Comparison of ENCODE assay signal across 34 mouse cellular contexts in genomic region chr5:52624956-52625355, GRCm38 (mm10). TPM values are rescaled to one million over a fixed set of nuclear protein-coding genes. Genes with fewer than 3 reads are reported as not detected.
DNase-seq lines count a peak whose midpoint lies in the region; ATAC-seq lines count a peak whose summit lies in the region.
"Had no signal": no experiment of that assay in that cellular context is flagged by ENCODE, and none has a peak within 500 bp of the region (broad histone marks: within the 10 kb centered on the region; RNA-seq: fewer than 3 reads in every experiment).

No protein-coding gene starts in this region.

- H3K4me1 ChIP-seq in embryonic facial prominence, embryonic 13.5 days, result peaks cover 15% of the 10 kb centered on the region
- peaks cover 14% of the 10 kb centered on the region for H3K4me1 ChIP-seq in embryonic facial prominence, embryonic 10.5 days
- H3K4me1 ChIP-seq in midbrain, embryonic 11.5 days (ENCODE audit: control insufficient read depth, insufficient read depth, low read length), result no peaks in the 10 kb centered on the region; the same call in 1 of the 2 replicates
- H3K4me1 ChIP-seq in midbrain, embryonic 14.5 days (ENCODE audit: control insufficient read depth, insufficient read depth, low read length), result 0 out of 2 replicates have a peak, but pooled peaks cover 3% of the 10 kb centered on the region
- peaks cover 14% of the 10 kb centered on the region for H3K4me1 ChIP-seq in intestine, embryonic 16.5 days (ENCODE audit: control insufficient read depth, insufficient read depth, low read length)
- H3K4me1 ChIP-seq in stomach, embryonic 16.5 days (ENCODE audit: control insufficient read depth, insufficient read depth, low read length), result peaks cover 16% of the 10 kb centered on the region; the same call in 1 of the 2 replicates
- H3K4me1 ChIP-seq: liver, embryonic 13.5 days had no signal

- H3K4me2 ChIP-seq in embryonic facial prominence, embryonic 13.5 days, result no peak overlapping the region
- no peak overlapping the region for H3K4me2 ChIP-seq in midbrain, embryonic 11.5 days
- H3K4me2 ChIP-seq in midbrain, embryonic 14.5 days (ENCODE audit: low read length), result no peak overlapping the region
- no peak overlapping the region for H3K4me2 ChIP-seq in intestine, embryonic 16.5 days (ENCODE audit: low read depth, low read length)
- no peak overlapping the region for H3K4me2 ChIP-seq in stomach, embryonic 16.5 days (ENCODE audit: low read depth, low read length)
- H3K4me2 ChIP-seq: forebrain, embryonic 15.5 days; heart, embryonic 11.5 days; hindbrain, embryonic 12.5 days; limb, embryonic 15.5 days; liver, embryonic 13.5 days; midbrain, embryonic 12.5 days; neural tube, embryonic 13.5 days had no signal

- H3K4me3 ChIP-seq in embryonic facial prominence, embryonic 13.5 days, result no peak overlapping the region
- no peak overlapping the region for H3K4me3 ChIP-seq in embryonic facial prominence, embryonic 10.5 days
- H3K4me3 ChIP-seq in midbrain, embryonic 11.5 days (ENCODE audit: low read depth, low read length), result no peak overlapping the region
- H3K4me3 ChIP-seq in midbrain, embryonic 14.5 days (replicated peaks; ENCODE audit: low read depth, low read length), result no peak overlapping the region
- H3K4me3 ChIP-seq in intestine, embryonic 16.5 days (ENCODE audit: low read length), result no peak overlapping the region
- H3K4me3 ChIP-seq in stomach, embryonic 16.5 days (replicated peaks; ENCODE audit: low read length), result no peak overlapping the region
- H3K4me3 ChIP-seq: forebrain, embryonic 10.5 days; forebrain, embryonic 15.5 days; hindbrain, embryonic 12.5 days; limb, embryonic 10.5 days; limb, embryonic 15.5 days; liver, embryonic 13.5 days; midbrain, embryonic 12.5 days; neural tube, embryonic 13.5 days had no signal

- H3K36me3 ChIP-seq in embryonic facial prominence, embryonic 13.5 days, result no peaks in the 10 kb centered on the region
- no peaks in the 10 kb centered on the region for H3K36me3 ChIP-seq in embryonic facial prominence, embryonic 10.5 days (replicated peaks)
- H3K36me3 ChIP-seq in midbrain, embryonic 11.5 days (ENCODE audit: control insufficient read depth, insufficient read depth, low read length), result no peaks in the 10 kb centered on the region
- no peaks in the 10 kb centered on the region for H3K36me3 ChIP-seq in midbrain, embryonic 14.5 days (ENCODE audit: control insufficient read depth, insufficient read depth, low read length)
- no peaks in the 10 kb centered on the region for H3K36me3 ChIP-seq in intestine, embryonic 16.5 days (ENCODE audit: control insufficient read depth, insufficient read depth, low read length)
- no peaks in the 10 kb centered on the region for H3K36me3 ChIP-seq in stomach, embryonic 16.5 days (ENCODE audit: control insufficient read depth, insufficient read depth, low read length)
- H3K36me3 ChIP-seq: forebrain, embryonic 10.5 days; forebrain, embryonic 15.5 days; hindbrain, embryonic 12.5 days; limb, embryonic 10.5 days; limb, embryonic 15.5 days; liver, embryonic 13.5 days; midbrain, embryonic 12.5 days; neural tube, embryonic 13.5 days had no signal

- H3K27me3 ChIP-seq in embryonic facial prominence, embryonic 13.5 days, result no peaks in the 10 kb centered on the region
- H3K27me3 ChIP-seq in embryonic facial prominence, embryonic 10.5 days (replicated peaks; ENCODE audit: low read depth, poor library complexity, severe bottlenecking), result peaks cover 4% of the 10 kb centered on the region
- H3K27me3 ChIP-seq in midbrain, embryonic 11.5 days (ENCODE audit: control insufficient read depth, insufficient read depth, low read length), result no peaks in the 10 kb centered on the region
- no peaks in the 10 kb centered on the region for H3K27me3 ChIP-seq in midbrain, embryonic 14.5 days (ENCODE audit: control insufficient read depth, insufficient read depth, low read length)
- no peaks in the 10 kb centered on the region for H3K27me3 ChIP-seq in intestine, embryonic 16.5 days (replicated peaks; ENCODE audit: control insufficient read depth, insufficient read depth, low read length)
- no peaks in the 10 kb centered on the region for H3K27me3 ChIP-seq in stomach, embryonic 16.5 days (ENCODE audit: control insufficient read depth, insufficient read depth, low read length)
- H3K27me3 ChIP-seq: CH12.LX; forebrain, embryonic 15.5 days; hindbrain, embryonic 12.5 days; limb, embryonic 15.5 days; liver, embryonic 13.5 days; midbrain, embryonic 12.5 days; neural tube, embryonic 13.5 days had no signal

- H3K9me3 ChIP-seq in embryonic facial prominence, embryonic 13.5 days, result no peaks in the 10 kb centered on the region
- H3K9me3 ChIP-seq in embryonic facial prominence, embryonic 10.5 days, result no peaks in the 10 kb centered on the region
- no peaks in the 10 kb centered on the region for H3K9me3 ChIP-seq in midbrain, embryonic 11.5 days (ENCODE audit: control insufficient read depth, low read length)
- no peaks in the 10 kb centered on the region for H3K9me3 ChIP-seq in midbrain, embryonic 14.5 days (ENCODE audit: control insufficient read depth, low read length)
- H3K9me3 ChIP-seq in intestine, embryonic 16.5 days (ENCODE audit: control insufficient read depth, low read length), result no peaks in the 10 kb centered on the region
- no peaks in the 10 kb centered on the region for H3K9me3 ChIP-seq in stomach, embryonic 16.5 days (replicated peaks; ENCODE audit: control insufficient read depth, low read length)
- H3K9me3 ChIP-seq: forebrain, embryonic 10.5 days; forebrain, embryonic 15.5 days; hindbrain, embryonic 12.5 days; limb, embryonic 10.5 days; limb, embryonic 15.5 days; liver, embryonic 13.5 days; midbrain, embryonic 12.5 days; neural tube, embryonic 13.5 days had no signal

- ATAC-seq in embryonic facial prominence, embryonic 13.5 days (ENCODE audit: insufficient number of reproducible peaks, insufficient read depth, low FRiP score, low TSS enrichment, low read depth), result peak; percentile 77
- ATAC-seq in midbrain, embryonic 11.5 days (ENCODE audit: low FRiP score), result no peak
- ATAC-seq in midbrain, embryonic 14.5 days (ENCODE audit: low FRiP score, low TSS enrichment), result no peak
- peak; percentile 30; the same call in 1 of the 2 replicates for ATAC-seq in intestine, embryonic 16.5 days
- ATAC-seq in stomach, embryonic 16.5 days (ENCODE audit: insufficient read depth, low FRiP score), result peak; percentile 79
- ATAC-seq: activated CD4-positive, CD25-positive, alpha-beta regulatory T cell, adult 4 months; forebrain, embryonic 15.5 days; hindbrain, postnatal 0 days had no signal

- 74% methylated on average over 1 of the region's 1 CpGs for WGBS in embryonic facial prominence, embryonic 13.5 days
- 85% methylated on average over 1 of the region's 1 CpGs for WGBS in embryonic facial prominence, embryonic 10.5 days
- 95% methylated on average over 1 of the region's 1 CpGs for whole genome bisulfite sequencing in midbrain, embryonic 11.5 days
- WGBS in midbrain, embryonic 14.5 days, result 92% methylated on average over 1 of the region's 1 CpGs
- 76% methylated on average over 1 of the region's 1 CpGs for WGBS in intestine, embryonic 16.5 days
- 68% methylated on average over 1 of the region's 1 CpGs for WGBS in stomach, embryonic 16.5 days

- DNase-seq in embryonic facial prominence, embryonic 10.5 days (ENCODE audit: low spot score), result no peak
- peak; percentile 31 for DNase-seq in midbrain, embryonic 11.5 days (ENCODE audit: low spot score, missing footprints)
- no peak for DNase-seq in midbrain, embryonic 14.5 days
- no peak for DNase-seq in frontal cortex, postnatal 14 days (ENCODE audit: low spot score in 2 of 2)
- no peak for DNase-seq in cerebellum, postnatal 25 days
- DNase-seq: adrenal gland, adult 2 months; adrenal gland, postnatal 36 days; cerebellum, adult 2 months; embryo, embryonic 11 days; heart, adult 11 months; heart, postnatal 36 days; kidney, adult 11 months; kidney, postnatal 14 days; layer of hippocampus, adult 9-11 months; liver, embryonic 13.5 days; lung, postnatal 14 days; right cerebral cortex, adult 18-20 months; right cerebral cortex, postnatal 4 days; thymus, adult 18-20 months; thymus, postnatal 36 days had no signal

- H3K9ac ChIP-seq in embryonic facial prominence, embryonic 13.5 days, result no peak overlapping the region
- no peak overlapping the region for H3K9ac ChIP-seq in midbrain, embryonic 11.5 days (ENCODE audit: low read length)
- no peak overlapping the region for H3K9ac ChIP-seq in midbrain, embryonic 14.5 days (replicated peaks; ENCODE audit: low read length)
- no peak overlapping the region for H3K9ac ChIP-seq in intestine, embryonic 16.5 days (ENCODE audit: low read depth, low read length)
- H3K9ac ChIP-seq in stomach, embryonic 16.5 days (ENCODE audit: low read length), result no peak overlapping the region
- H3K9ac ChIP-seq: forebrain, embryonic 15.5 days; hindbrain, embryonic 12.5 days; limb, embryonic 15.5 days; liver, embryonic 13.5 days; midbrain, embryonic 12.5 days; neural tube, embryonic 13.5 days had no signal

- H3K27ac ChIP-seq in embryonic facial prominence, embryonic 13.5 days, result peak overlapping the region; percentile 73
- no peak overlapping the region for H3K27ac ChIP-seq in embryonic facial prominence, embryonic 10.5 days (replicated peaks)
- H3K27ac ChIP-seq in midbrain, embryonic 11.5 days (ENCODE audit: low read depth, low read length), result no peak overlapping the region
- no peak overlapping the region for H3K27ac ChIP-seq in midbrain, embryonic 14.5 days (replicated peaks; ENCODE audit: low read depth, low read length)
- H3K27ac ChIP-seq in intestine, embryonic 16.5 days (ENCODE audit: low read length), result no peak overlapping the region
- peak overlapping the region; percentile 87 for H3K27ac ChIP-seq in stomach, embryonic 16.5 days (ENCODE audit: low read length)
- H3K27ac ChIP-seq: forebrain, embryonic 10.5 days; forebrain, embryonic 15.5 days; hindbrain, embryonic 12.5 days; hindbrain, postnatal 0 days; limb, embryonic 10.5 days; limb, embryonic 15.5 days; liver, embryonic 13.5 days; midbrain, embryonic 12.5 days; neural tube, embryonic 13.5 days had no signal

RNA-seq across cellular contexts. Expression of gene Sepsecs, which starts 44.6 kb away (rescaled TPM):
- polyA plus RNA-seq in embryonic facial prominence, embryonic 13.5 days (2015; fragmentation: Nextera tagmentation; extraction: Ambion mirVana), result 8.3 and 9.6 TPM in 2 replicates
- polyA plus RNA-seq in embryonic facial prominence, embryonic 10.5 days (2016; fragmentation: Nextera tagmentation; extraction: Ambion mirVana), result 8.9 and 9.3 TPM in 2 replicates
- polyA plus RNA-seq in midbrain, embryonic 11.5 days (2014; fragmentation: Nextera tagmentation; extraction: Ambion mirVana), result 8.0 and 8.7 TPM in 2 replicates
- 7.2 and 10.7 TPM in 2 replicates for polyA plus RNA-seq in midbrain, embryonic 14.5 days (2014; fragmentation: Nextera tagmentation; extraction: Ambion mirVana)
- 11.9 and 12.9 TPM in 2 replicates for polyA plus RNA-seq in intestine, embryonic 16.5 days (2015; fragmentation: Nextera tagmentation; extraction: Ambion mirVana)
- polyA plus RNA-seq in stomach, embryonic 16.5 days (2015; fragmentation: Nextera tagmentation; extraction: Ambion mirVana), result 11.2 and 11.5 TPM in 2 replicates

RNA-seq across cellular contexts. Expression of gene Lgi2, which starts 58.7 kb away (rescaled TPM):
- polyA plus RNA-seq in embryonic facial prominence, embryonic 13.5 days (2015; fragmentation: Nextera tagmentation; extraction: Ambion mirVana), result 6.3 and 6.6 TPM in 2 replicates
- polyA plus RNA-seq in embryonic facial prominence, embryonic 10.5 days (2016; fragmentation: Nextera tagmentation; extraction: Ambion mirVana), result 1.7 and 2.0 TPM in 2 replicates
- polyA plus RNA-seq in midbrain, embryonic 11.5 days (2014; fragmentation: Nextera tagmentation; extraction: Ambion mirVana), result 0.92 and 1.3 TPM in 2 replicates
- polyA plus RNA-seq in midbrain, embryonic 14.5 days (2014; fragmentation: Nextera tagmentation; extraction: Ambion mirVana), result 3.4 and 5.3 TPM in 2 replicates
- 2.9 and 4.1 TPM in 2 replicates for polyA plus RNA-seq in intestine, embryonic 16.5 days (2015; fragmentation: Nextera tagmentation; extraction: Ambion mirVana)
- polyA plus RNA-seq in stomach, embryonic 16.5 days (2015; fragmentation: Nextera tagmentation; extraction: Ambion mirVana), result 7.2 and 8.0 TPM in 2 replicates
- polyA plus RNA-seq: activated CD4-positive, CD25-positive, alpha-beta regulatory T cell, adult 4 months had no signal

Comparison
In these comparisons a context has a peak if more than half of its experiments do, and no peak if none do; other contexts are left out.
1. H3K27ac ChIP-seq: peak in embryonic facial prominence, embryonic 13.5 days (single experiment) and stomach, embryonic 16.5 days (single experiment); none in embryonic facial prominence, embryonic 10.5 days (single experiment), midbrain, embryonic 11.5 days (single experiment), midbrain, embryonic 14.5 days (single experiment) and intestine, embryonic 16.5 days (single experiment).
2. ATAC-seq: peak in embryonic facial prominence, embryonic 13.5 days (single experiment), intestine, embryonic 16.5 days (single experiment) and stomach, embryonic 16.5 days (single experiment); none in midbrain, embryonic 11.5 days (single experiment) and midbrain, embryonic 14.5 days (single experiment).